Mouse (Mus musculus) c-Kit-positive CD71-positive TER-119-negative erythroid progenitor cells, embryonic 14.5 days (primary cell): ENCODE measurements around the gene Cpne8.

Experiments
- DNase-seq: peaks from one replicate; pipeline ENCODE4 v3.0.0-alpha.2; 2013; ENCODE audit warnings: low read depth

Gene Cpne8

GRCm38 (mm10) chr15:90678985-90679759, at the start of gene Cpne8:
TSS of gene Cpne8 (minus strand) at chr15:90679432.
- no peak for DNase-seq

GRCm38 (mm10) chr15:90717717-90718116, 38.5 kb upstream of the Cpne8 start:
- DNase-seq, result no peak

GRCm38 (mm10) chr15:90709296-90709695, 30.1 kb upstream of the Cpne8 start:
- DNase-seq, result no peak

GRCm38 (mm10) chr15:90704314-90704713, 25.1 kb upstream of the Cpne8 start:
- DNase-seq, result no peak

- no peak for DNase-seq
These were observed 24.4 kb upstream of the Cpne8 start for GRCm38 (mm10) chr15:90703502-90704232.

- DNase-seq, result no peak
These were observed 7.5 kb upstream of the Cpne8 start for GRCm38 (mm10) chr15:90686770-90687169.

- DNase-seq, result no peak
These were observed 738 bp upstream of the Cpne8 start for GRCm38 (mm10) chr15:90679760-90680579.

GRCm38 (mm10) chr15:90678488-90678887, 744 bp downstream of the Cpne8 start:
- DNase-seq, result no peak

- no peak for DNase-seq
These were observed 9.7 kb downstream of the Cpne8 start for GRCm38 (mm10) chr15:90669494-90669893.

GRCm38 (mm10) chr15:90666893-90667292, 12.3 kb downstream of the Cpne8 start:
- DNase-seq, result no peak

GRCm38 (mm10) chr15:90664615-90665014, 14.6 kb downstream of the Cpne8 start:
- no peak for DNase-seq

- DNase-seq, result no peak
These were observed 15.6 kb downstream of the Cpne8 start for GRCm38 (mm10) chr15:90663631-90664030.

GRCm38 (mm10) chr15:90660723-90661122, 18.5 kb downstream of the Cpne8 start:
- DNase-seq, result no peak

GRCm38 (mm10) chr15:90658053-90658452, 21.2 kb downstream of the Cpne8 start:
- no peak for DNase-seq

- DNase-seq, result no peak
These were observed 22.7 kb downstream of the Cpne8 start for GRCm38 (mm10) chr15:90656521-90656920.

GRCm38 (mm10) chr15:90647011-90647577, 32.1 kb downstream of the Cpne8 start:
- no peak for DNase-seq

GRCm38 (mm10) chr15:90646326-90646725, 32.9 kb downstream of the Cpne8 start:
- no peak for DNase-seq

- no peak for DNase-seq
These were observed 33.4 kb downstream of the Cpne8 start for GRCm38 (mm10) chr15:90645828-90646227.

GRCm38 (mm10) chr15:90624201-90624600, 55.0 kb downstream of the Cpne8 start:
- no peak for DNase-seq

- no peak for DNase-seq
These were observed 57.2 kb downstream of the Cpne8 start for GRCm38 (mm10) chr15:90622005-90622404.

- DNase-seq, result no peak
These were observed 59.5 kb downstream of the Cpne8 start for GRCm38 (mm10) chr15:90619736-90620135.

GRCm38 (mm10) chr15:90616116-90616798, 63.0 kb downstream of the Cpne8 start:
- DNase-seq, result no peak
